8 mouse cellular contexts compared by ENCODE assay signal in the genomic region with DNA sequence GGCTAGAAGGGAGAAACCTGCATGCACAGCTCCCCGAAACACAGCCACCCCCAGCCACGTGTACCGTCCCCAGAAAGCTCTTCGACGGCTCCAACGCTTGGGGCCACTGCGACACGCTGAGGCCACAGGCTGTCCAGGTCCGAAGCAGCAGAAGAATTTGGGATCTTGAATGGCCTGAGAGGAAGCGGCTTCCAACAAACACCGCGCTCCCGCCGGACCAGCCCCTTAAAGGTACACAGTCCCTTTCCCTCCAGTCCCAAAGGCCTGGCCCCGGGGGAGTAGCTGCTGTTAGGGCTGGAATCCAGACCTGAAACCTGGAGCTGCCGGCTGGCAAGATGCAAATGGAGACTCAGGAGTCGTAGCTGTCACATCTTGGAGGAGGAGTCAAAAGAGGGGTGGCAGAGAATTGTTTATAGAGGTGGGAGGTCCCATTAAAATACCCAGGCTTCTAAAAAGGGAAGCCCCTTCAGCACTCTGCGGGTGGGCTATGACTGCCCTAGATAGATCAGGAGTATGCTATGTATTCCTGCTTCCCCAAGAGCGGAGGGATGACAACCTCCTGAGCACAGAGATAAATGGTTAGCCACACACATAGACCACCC. TPM values are rescaled to one million over a fixed set of nuclear protein-coding genes. Genes with fewer than 3 reads are reported as not detected.
A peak's percentile ranks its signal among the peaks of the same experiment; 100 is the strongest.
DNase-seq lines count a peak whose midpoint lies in the region; ATAC-seq and TF ChIP-seq lines count a peak whose summit lies in the region.

A gene (minus strand): TSS at position 176 of the 602 bp plus-strand sequence.

- TF ChIP-seq CTCF in lung, adult 2 months (IDR thresholded peaks at IDR 0.05; ENCODE audit: insufficient read depth, low read length), result no peak

- WGBS in lung, embryonic 16.5 days, result 3% methylated on average over 19 of the region's 19 CpGs
- WGBS in lung, adult 2 months, result 10% methylated on average over 19 of the region's 19 CpGs
- WGBS in forebrain, embryonic 14.5 days, result 7% methylated on average over 19 of the region's 19 CpGs
- WGBS in kidney, embryonic 15.5 days, result 2% methylated on average over 19 of the region's 19 CpGs
- 5% methylated on average over 19 of the region's 19 CpGs for WGBS in midbrain, embryonic 11.5 days

- no peaks in the 10 kb centered on the region; the same call in 1 of the 2 replicates for H3K27me3 ChIP-seq in lung, embryonic 16.5 days (ENCODE audit: control insufficient read depth, insufficient read depth, low read depth, low read length)
- 0 out of 2 replicates have a peak, but pooled peaks cover 3% of the 10 kb centered on the region for H3K27me3 ChIP-seq in forebrain, embryonic 14.5 days (replicated peaks; ENCODE audit: control insufficient read depth, insufficient read depth, low read length)
- peaks cover 4% of the 10 kb centered on the region; the same call in 1 of the 2 replicates for H3K27me3 ChIP-seq in kidney, embryonic 15.5 days
- H3K27me3 ChIP-seq in midbrain, embryonic 11.5 days (ENCODE audit: control insufficient read depth, insufficient read depth, low read length), result peaks cover 3% of the 10 kb centered on the region; the same call in 1 of the 2 replicates

- peak within 1 kb of the TSS; percentile 46 for H3K4me2 ChIP-seq in lung, embryonic 16.5 days (ENCODE audit: low read depth, low read length)
- peak within 1 kb of the TSS; percentile 43 for H3K4me2 ChIP-seq in forebrain, embryonic 14.5 days (ENCODE audit: low read length)
- peak within 1 kb of the TSS; percentile 63 for H3K4me2 ChIP-seq in kidney, embryonic 15.5 days
- peak within 1 kb of the TSS; percentile 37 for H3K4me2 ChIP-seq in midbrain, embryonic 11.5 days

- DNase-seq in lung, adult 2 months, result no peak
- DNase-seq in forebrain, embryonic 14.5 days (ENCODE audit: low spot score), result peak; percentile 44
- DNase-seq in midbrain, embryonic 11.5 days (ENCODE audit: low spot score, missing footprints), result peak; percentile 92
- no peak for DNase-seq in frontal cortex, adult 2 months (ENCODE audit: extremely low spot score in 1 of 2, low spot score in 1 of 2)
- DNase-seq in right cerebral cortex, postnatal 36 days (ENCODE audit: low spot score in 2 of 2), result no peak
- no peak for DNase-seq in thymus, postnatal 14 days

- H3K9ac ChIP-seq in lung, embryonic 16.5 days (ENCODE audit: low read length), result peak within 1 kb of the TSS; percentile 6
- H3K9ac ChIP-seq in forebrain, embryonic 14.5 days (ENCODE audit: low read length), result peak within 1 kb of the TSS; percentile 26; the same call in 1 of the 2 replicates
- peak within 1 kb of the TSS; percentile 25; the same call in 1 of the 2 replicates for H3K9ac ChIP-seq in kidney, embryonic 15.5 days
- peak within 1 kb of the TSS; percentile 18; the same call in 1 of the 2 replicates for H3K9ac ChIP-seq in midbrain, embryonic 11.5 days (ENCODE audit: low read length)

- peak within 1 kb of the TSS; percentile 26 for H3K4me3 ChIP-seq in lung, embryonic 16.5 days (ENCODE audit: low read length)
- no peak within 1 kb of the TSS for H3K4me3 ChIP-seq in lung, adult 2 months (replicated peaks; ENCODE audit: extremely low read depth, low read depth, low read length)
- peak within 1 kb of the TSS; percentile 19 for H3K4me3 ChIP-seq in forebrain, embryonic 14.5 days (ENCODE audit: low read depth, low read length)
- peak within 1 kb of the TSS; percentile 40 for H3K4me3 ChIP-seq in kidney, embryonic 15.5 days (replicated peaks)
- peak within 1 kb of the TSS; percentile 15; the same call in 1 of the 2 replicates for H3K4me3 ChIP-seq in midbrain, embryonic 11.5 days (ENCODE audit: low read depth, low read length)

- peaks cover 10% of the 10 kb centered on the region for H3K4me1 ChIP-seq in lung, embryonic 16.5 days (replicated peaks; ENCODE audit: control insufficient read depth, insufficient read depth, low read length)
- H3K4me1 ChIP-seq in lung, adult 2 months (ENCODE audit: control insufficient read depth, insufficient read depth, low read length), result peaks cover 4% of the 10 kb centered on the region; the same call in 1 of the 2 replicates
- no peaks in the 10 kb centered on the region for H3K4me1 ChIP-seq in forebrain, embryonic 14.5 days (ENCODE audit: control insufficient read depth, insufficient read depth, low read length)
- peaks cover 40% of the 10 kb centered on the region for H3K4me1 ChIP-seq in kidney, embryonic 15.5 days
- H3K4me1 ChIP-seq in midbrain, embryonic 11.5 days (ENCODE audit: control insufficient read depth, insufficient read depth, low read length), result peaks cover 10% of the 10 kb centered on the region; the same call in 1 of the 2 replicates

- H3K9me3 ChIP-seq in lung, embryonic 16.5 days (ENCODE audit: control insufficient read depth, low read length), result no peaks in the 10 kb centered on the region
- H3K9me3 ChIP-seq in forebrain, embryonic 14.5 days (replicated peaks; ENCODE audit: control insufficient read depth, low read length), result no peaks in the 10 kb centered on the region
- no peaks in the 10 kb centered on the region for H3K9me3 ChIP-seq in kidney, embryonic 15.5 days (replicated peaks)
- no peaks in the 10 kb centered on the region for H3K9me3 ChIP-seq in midbrain, embryonic 11.5 days (ENCODE audit: control insufficient read depth, low read length)

- H3K27ac ChIP-seq in lung, embryonic 16.5 days (ENCODE audit: low read length), result no peak within 1 kb of the TSS
- no peak within 1 kb of the TSS for H3K27ac ChIP-seq in forebrain, embryonic 14.5 days (ENCODE audit: low read depth, low read length)
- 0 out of 2 replicates have a peak within 1 kb of the TSS, but pooled peaks have one; percentile 4 for H3K27ac ChIP-seq in kidney, embryonic 15.5 days
- no peak within 1 kb of the TSS for H3K27ac ChIP-seq in midbrain, embryonic 11.5 days (ENCODE audit: low read depth, low read length)

- peaks cover 12% of the 10 kb centered on the region for H3K36me3 ChIP-seq in lung, embryonic 16.5 days (ENCODE audit: control insufficient read depth, insufficient read depth, low read length)
- H3K36me3 ChIP-seq in forebrain, embryonic 14.5 days (ENCODE audit: control insufficient read depth, insufficient read depth, low read length), result peaks cover 12% of the 10 kb centered on the region; the same call in 1 of the 2 replicates
- peaks cover 23% of the 10 kb centered on the region for H3K36me3 ChIP-seq in kidney, embryonic 15.5 days
- H3K36me3 ChIP-seq in midbrain, embryonic 11.5 days (ENCODE audit: control insufficient read depth, insufficient read depth, low read length), result no peaks in the 10 kb centered on the region

- no peak for TF ChIP-seq POLR2A in lung, adult 2 months (IDR thresholded peaks at IDR 0.05; ENCODE audit: borderline replicate concordance, extremely low read depth, low read depth, low read length)

- 0 out of 2 replicates have a peak, but pooled peaks have one; percentile 31 for ATAC-seq in lung, embryonic 16.5 days (ENCODE audit: low read depth)
- ATAC-seq in forebrain, embryonic 14.5 days, result peak; percentile 42
- ATAC-seq in kidney, embryonic 15.5 days (replicated peaks; ENCODE audit: low FRiP score), result peak; percentile 53
- peak; percentile 20; the same call in 1 of the 2 replicates for ATAC-seq in midbrain, embryonic 11.5 days (ENCODE audit: low FRiP score)

RNA-seq across cellular contexts. Expression of the gene that starts here (rescaled TPM):
- polyA plus RNA-seq in lung, embryonic 16.5 days (2015; fragmentation: Nextera tagmentation; extraction: Ambion mirVana), result 1.2 and 1.4 TPM in 2 replicates
- 0.22 and 1.8 TPM in 2 replicates for polyA plus RNA-seq in lung, adult 2 months (2012; rRNA removed)
- polyA plus RNA-seq in forebrain, embryonic 14.5 days (2014; fragmentation: Nextera tagmentation; extraction: Ambion mirVana), result 2.1 and 2.7 TPM in 2 replicates
- polyA plus RNA-seq in kidney, embryonic 15.5 days (2015; fragmentation: Nextera tagmentation; extraction: Ambion mirVana), result 5.2 and 5.5 TPM in 2 replicates
- polyA plus RNA-seq in midbrain, embryonic 11.5 days (2014; fragmentation: Nextera tagmentation; extraction: Ambion mirVana), result 2.1 and 2.7 TPM in 2 replicates
- 4.2 and 4.5 TPM in 2 replicates for polyA plus RNA-seq in frontal cortex, adult 2 months (2012; rRNA removed)

Comparison
In these comparisons a context has a peak if more than half of its experiments do, and no peak if none do; other contexts are left out.
1. DNase-seq: peak in forebrain, embryonic 14.5 days (single experiment) and midbrain, embryonic 11.5 days (single experiment); none in lung, adult 2 months (single experiment), frontal cortex, adult 2 months (0 of 2), right cerebral cortex, postnatal 36 days (0 of 2) and thymus, postnatal 14 days (single experiment).
2. Peak in every context shown above with its lines, with median percentiles within 50 percentile points of each other: ATAC-seq, H3K4me2 ChIP-seq and H3K9ac ChIP-seq.